Mouse (Mus musculus) bone marrow macrophage, adult 2 months (primary cell): ENCODE data around the gene Gria1.

Experiments
- CTCF ChIP-seq: IDR thresholded peaks from 2 replicates; pipeline ENCODE4 v1.5.1; 2012; ENCODE audit warnings: low read depth, mild to moderate bottlenecking, low read length, moderate library complexity
- POLR2A ChIP-seq: IDR thresholded peaks from 2 replicates; pipeline ENCODE4 v1.6.1; 2012; ENCODE audit warnings: mild to moderate bottlenecking, low read depth, low read length, borderline replicate concordance

DNA sequence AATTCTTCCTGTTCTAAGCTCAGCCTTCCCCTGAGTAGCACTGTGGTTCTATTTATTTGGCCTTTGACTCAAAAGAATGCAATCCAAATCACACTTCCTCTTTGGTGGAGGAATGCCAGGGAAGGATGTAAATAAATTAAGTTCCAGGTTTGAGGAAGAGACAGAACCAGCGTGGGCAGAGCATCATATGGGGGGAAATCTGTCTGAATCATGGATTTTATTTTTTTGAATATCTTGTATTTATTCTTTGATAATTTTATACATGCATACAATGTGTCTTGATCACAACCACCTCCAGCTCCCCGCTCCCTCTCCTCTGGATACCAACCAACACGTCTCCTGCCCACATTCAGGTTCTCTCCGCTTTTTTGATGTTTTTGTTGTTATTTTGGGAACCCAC is 312.9 kb downstream of the Gria1 start:
- TF ChIP-seq CTCF (no peak), POLR2A (no peak)
